Mouse (Mus musculus) kidney, embryonic 14.5 days (tissue): Measurements from ENCODE around the gene Rnf225. TPM values are rescaled to one million over a fixed set of nuclear protein-coding genes. Genes with fewer than 3 reads are reported as not detected.
"Not testable (repeated sequence)": the region's sequence is repeated elsewhere in the genome, so short reads cannot be mapped to it uniquely, and the experiment has no call there.

Experiments used
- ATAC-seq: fragments of 200-750 bp; cut with Nextera tagmentation; 2 replicates; pipeline ENCODE4 v1.8.0; 2017; ENCODE audit warnings: moderate number of reproducible peaks, mild to moderate bottlenecking, moderate TSS enrichment, moderate library complexity; ENCODE audit not compliant: low FRiP score, low TSS enrichment
- H3K27ac ChIP-seq: fragments of 300-500 bp; sonication (generic); 2 replicates; pipeline ENCODE4 v1.5.1; 2014; ENCODE audit warnings: low read depth, mild to moderate bottlenecking, low read length, moderate library complexity, mixed read lengths
- H3K27me3 ChIP-seq: fragments of 300-500 bp; sonication (generic); 2 replicates; pipeline ENCODE4 v1.6.1; 2014; ENCODE audit warnings: mild to moderate bottlenecking, low read length; ENCODE audit not compliant: control insufficient read depth, insufficient read depth
- H3K36me3 ChIP-seq: fragments of 300-500 bp; sonication (generic); 2 replicates; pipeline ENCODE4 v1.6.1; 2014; ENCODE audit warnings: low read length, mixed read lengths; ENCODE audit not compliant: control insufficient read depth, insufficient read depth
- H3K4me1 ChIP-seq: fragments of 300-500 bp; sonication (generic); 2 replicates; pipeline ENCODE4 v1.6.1; 2014; ENCODE audit warnings: low read length, mixed read lengths; ENCODE audit not compliant: control insufficient read depth, insufficient read depth
- H3K4me2 ChIP-seq: fragments of 300-500 bp; sonication (generic); replicated peaks from 2 replicates; pipeline ENCODE4 v1.6.1; 2014; ENCODE audit warnings: low read depth, mild to moderate bottlenecking, low read length
- H3K4me3 ChIP-seq: fragments of 300-500 bp; sonication (generic); 2 replicates; pipeline ENCODE4 v1.5.1; 2014; ENCODE audit warnings: mild to moderate bottlenecking, low read length
- H3K9ac ChIP-seq: fragments of 300-500 bp; sonication (generic); 2 replicates; pipeline ENCODE4 v1.6.1; 2014; ENCODE audit warnings: low read depth, mild to moderate bottlenecking, low read length, moderate library complexity
- H3K9me3 ChIP-seq: fragments of 300-500 bp; sonication (generic); 2 replicates; pipeline ENCODE4 v1.6.1; 2016; ENCODE audit warnings: low read length; ENCODE audit not compliant: control insufficient read depth
- WGBS: fragments of 180-500 bp; shearing (Covaris S2); extraction: QIAGEN DNeasy Blood & Tissue Kit; methylation state at CpG from one replicate; pipeline ENCODE4 v1.1.7; 2014; 5-methylcytosine and 5-hydroxymethylcytosine counted together
- polyA plus RNA-seq: library from polyadenylated mRNA; unstranded; fragments of >200 nt; fragmentation: Nextera tagmentation; extraction: Ambion mirVana; gene quantifications from 2 replicates; pipeline ENCODE4 v1.2.1, GENCODE M21; 2014

The Rnf225 gene
- polyA plus RNA-seq, 1 experiment from 2014 or later = 0.47 TPM

GRCm38 (mm10) chr7:12921705-12922465 is 5.3 kb upstream of the Rnf225 start, which contains the start of gene Rps5:
TSS of gene Rps5 (plus strand) at chr7:12922290.
- ATAC-seq = peak; percentile 98
- H3K27me3 ChIP-seq = no peaks in the 10 kb centered on the region
- peak within 1 kb of the TSS; percentile 90 for H3K9ac ChIP-seq
- peaks cover 14% of the 10 kb centered on the region; the same call in 1 of the 2 replicates for H3K4me1 ChIP-seq
- peak within 1 kb of the TSS; percentile 91 for H3K4me2 ChIP-seq
- WGBS = under 1% methylated on average over 55 of the region's 55 CpGs
- peak within 1 kb of the TSS; percentile 94 for H3K27ac ChIP-seq
- peaks cover 39% of the 10 kb centered on the region for H3K36me3 ChIP-seq
- no peaks in the 10 kb centered on the region for H3K9me3 ChIP-seq
- H3K4me3 ChIP-seq = peak within 1 kb of the TSS; percentile 74

DNA sequence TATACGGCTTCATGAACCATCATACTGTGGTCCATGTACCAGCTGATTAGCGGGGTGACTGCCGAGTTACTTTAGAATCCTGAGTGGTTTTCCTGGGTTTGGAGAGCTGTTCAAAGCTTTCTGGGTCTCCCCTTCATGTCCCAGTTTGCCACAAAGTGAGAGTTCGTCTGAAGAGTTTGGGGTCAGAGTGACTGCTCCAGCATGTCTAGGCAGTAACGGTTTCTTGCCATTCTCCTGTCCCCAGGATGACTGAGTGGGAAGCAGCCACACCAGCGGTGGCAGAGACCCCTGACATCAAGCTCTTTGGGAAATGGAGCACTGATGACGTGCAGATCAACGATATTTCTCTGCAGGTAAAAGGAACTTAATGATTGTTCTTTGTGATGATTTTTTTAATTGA is 4.5 kb upstream of the Rnf225 start:
- Histone ChIP-seq H3K4me2 (peak overlapping the region; percentile 91), H3K9ac (peak overlapping the region; percentile 90), H3K9me3 (no peaks in the 10 kb centered on the region), H3K4me3 (peak overlapping the region; percentile 74), H3K4me1 (peaks cover 14% of the 10 kb centered on the region; the same call in 1 of the 2 replicates), H3K27ac (peak overlapping the region; percentile 56; the same call in 1 of the 2 replicates), H3K27me3 (peaks cover under 1% of the 10 kb centered on the region; the same call in 1 of the 2 replicates), H3K36me3 (peaks cover 43% of the 10 kb centered on the region)
- ATAC-seq = no peak
- 4% methylated on average over 8 of the region's 8 CpGs for whole genome bisulfite sequencing

- no peak overlapping the region for H3K9ac ChIP-seq
- H3K4me3 ChIP-seq = no peak overlapping the region
- WGBS = 83% methylated on average over 7 of the region's 7 CpGs
- ATAC-seq = no peak
- H3K27me3 ChIP-seq = peaks cover 10% of the 10 kb centered on the region
- H3K9me3 ChIP-seq = no peaks in the 10 kb centered on the region
- H3K27ac ChIP-seq = no peak overlapping the region
- H3K4me2 ChIP-seq = no peak overlapping the region
- peaks cover 43% of the 10 kb centered on the region for H3K36me3 ChIP-seq
- peaks cover 14% of the 10 kb centered on the region; the same call in 1 of the 2 replicates for H3K4me1 ChIP-seq
These were observed 900 bp upstream of the Rnf225 start for GRCm38 (mm10) chr7:12926316-12926715.

DNA sequence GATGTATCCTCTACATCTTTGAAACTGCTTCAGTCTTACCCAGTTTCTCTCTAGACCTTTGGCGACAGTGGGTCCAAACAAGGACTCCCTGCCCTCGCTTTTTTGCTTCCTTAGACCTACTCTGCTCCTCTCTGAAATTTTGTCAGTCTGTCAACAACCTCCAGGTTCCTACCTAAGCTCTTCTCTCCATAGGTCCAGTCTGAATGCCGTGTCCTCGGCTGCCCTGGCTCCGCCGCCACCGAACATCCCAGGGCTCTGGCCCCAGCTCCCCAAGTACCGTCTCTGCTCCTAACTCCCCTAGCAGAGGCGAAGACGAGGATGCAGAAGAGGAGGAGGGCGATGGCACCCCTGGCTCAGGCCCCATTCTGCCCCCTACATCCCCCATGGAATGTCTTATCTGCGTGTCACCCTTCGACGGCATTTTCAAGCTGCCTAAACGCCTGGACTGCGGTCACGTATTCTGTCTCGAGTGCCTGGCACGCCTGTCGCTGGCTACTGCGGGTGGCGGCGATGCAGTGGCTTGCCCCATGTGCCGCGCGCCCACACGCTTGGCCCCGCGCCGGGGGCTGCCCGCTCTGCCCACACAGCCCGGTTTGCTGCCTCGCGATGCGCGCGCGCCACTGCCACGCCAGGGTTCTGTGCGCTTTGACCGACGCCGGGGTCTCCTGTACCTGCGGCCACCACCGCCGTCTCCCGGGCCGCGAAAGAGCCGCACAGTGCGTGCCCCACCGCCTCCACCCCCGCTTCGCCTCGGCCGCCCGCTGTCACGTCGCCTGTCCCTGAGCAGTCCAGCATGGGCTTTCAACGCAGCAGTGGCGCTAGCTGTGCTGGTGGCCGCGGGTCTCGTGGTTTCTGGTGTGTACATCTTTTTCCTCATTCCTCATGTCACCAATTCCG is 725 bp downstream of the Rnf225 start:
- peak; percentile 65; the same call in 1 of the 2 replicates for ATAC-seq
- Histone ChIP-seq H3K27ac (no peak overlapping the region), H3K36me3 (peaks cover 43% of the 10 kb centered on the region), H3K9ac (peak overlapping the region; percentile 53), H3K4me2 (peak overlapping the region; percentile 72), H3K27me3 (peaks cover 10% of the 10 kb centered on the region), H3K4me1 (peaks cover 12% of the 10 kb centered on the region; the same call in 1 of the 2 replicates), H3K9me3 (no peaks in the 10 kb centered on the region), H3K4me3 (peak overlapping the region; percentile 34)
- 2% methylated on average over 61 of the region's 65 CpGs for WGBS

DNA sequence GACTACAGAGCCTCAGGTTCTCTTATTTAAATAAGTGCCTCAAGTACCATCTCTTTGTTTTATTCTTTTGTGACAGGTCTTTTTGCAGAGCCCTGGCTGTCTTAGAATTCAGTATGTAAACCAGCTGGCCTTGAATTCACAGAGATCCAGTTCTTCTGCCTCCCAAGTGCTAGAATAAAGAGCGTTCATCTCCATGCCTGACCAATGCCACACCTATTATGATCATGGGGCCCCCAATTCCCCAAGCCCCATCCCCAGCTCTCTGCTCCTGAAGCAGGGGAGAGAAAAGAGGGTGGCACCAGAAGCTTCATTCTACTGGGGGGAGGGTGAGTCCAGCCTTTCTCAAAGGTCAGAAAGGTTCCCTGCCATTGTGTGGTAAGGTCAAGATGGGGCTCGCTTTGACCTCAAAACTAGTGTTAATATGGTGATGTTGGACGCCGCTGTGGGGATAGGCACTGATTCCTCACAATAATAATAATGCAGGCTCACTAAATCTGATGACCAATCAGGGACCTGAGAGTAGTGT is 6.5 kb downstream of the Rnf225 start:
- no peak overlapping the region for H3K4me2 ChIP-seq
- H3K9ac ChIP-seq = no peak overlapping the region
- no peak for ATAC-seq
- H3K4me1 ChIP-seq = no peaks in the 10 kb centered on the region
- no peak overlapping the region for H3K4me3 ChIP-seq
- no peaks in the 10 kb centered on the region for H3K36me3 ChIP-seq
- no peaks in the 10 kb centered on the region for H3K9me3 ChIP-seq
- no peak overlapping the region for H3K27ac ChIP-seq
- 70% methylated on average over 4 of the region's 4 CpGs for WGBS
- H3K27me3 ChIP-seq = peaks cover under 1% of the 10 kb centered on the region; the same call in 1 of the 2 replicates

DNA sequence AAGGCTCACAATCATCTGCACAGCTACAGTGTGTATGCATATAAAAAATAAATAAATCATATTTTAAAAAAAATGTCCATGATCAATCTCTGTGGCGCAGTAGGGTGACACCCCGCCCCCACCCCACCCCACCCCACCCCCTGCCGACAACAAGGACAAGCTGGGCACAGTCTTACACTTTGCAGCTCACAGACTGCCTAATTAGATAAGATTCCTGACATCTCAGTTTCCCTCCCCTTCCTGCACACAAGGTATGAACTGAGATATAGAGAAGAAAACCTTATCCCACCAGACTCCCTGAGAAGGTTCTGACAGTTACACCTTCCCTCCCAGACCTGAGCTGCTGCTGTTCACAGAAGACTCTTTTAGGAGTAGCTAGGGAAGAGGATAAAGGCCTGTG is 7.6 kb downstream of the Rnf225 start:
- WGBS = 81% methylated on average over 3 of the region's 3 CpGs
- Histone ChIP-seq H3K9me3 (no peaks in the 10 kb centered on the region), H3K36me3 (no peaks in the 10 kb centered on the region), H3K4me3 (no peak overlapping the region), H3K4me1 (no peaks in the 10 kb centered on the region), H3K27me3 (no peaks in the 10 kb centered on the region), H3K4me2 (no peak overlapping the region), H3K9ac (no peak overlapping the region), H3K27ac (no peak overlapping the region)
- ATAC-seq = 0 out of 2 replicates have a peak, but pooled peaks have one; percentile 28

DNA sequence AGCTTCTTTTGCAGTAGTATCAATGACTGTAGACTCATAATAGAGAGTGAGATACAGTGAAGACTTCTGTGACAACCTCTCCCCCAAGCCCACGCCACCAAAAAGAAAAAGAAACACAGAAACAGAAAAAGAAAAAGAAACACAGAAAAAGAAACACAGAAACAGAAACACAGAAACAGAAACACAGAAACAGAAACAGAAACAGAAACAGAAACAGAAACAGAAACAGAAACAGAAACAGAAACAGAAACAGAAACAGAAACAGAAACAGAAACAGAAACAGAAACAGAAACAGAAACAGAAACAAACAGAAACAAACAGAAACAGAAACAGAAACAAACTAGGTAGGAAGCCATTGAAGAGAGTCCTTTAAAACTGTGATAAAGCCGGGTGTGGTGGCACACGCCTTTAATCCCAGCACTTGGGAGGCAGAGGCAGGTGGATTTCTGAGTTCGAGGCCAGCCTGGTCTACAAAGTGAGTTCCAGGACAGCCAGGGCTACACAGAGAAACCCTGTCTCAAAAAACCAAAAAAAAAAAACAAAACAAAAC is 10.1 kb downstream of the Rnf225 start:
- not testable (repeated sequence) for H3K4me1 ChIP-seq, H3K9me3 ChIP-seq, H3K27me3 ChIP-seq, ATAC-seq, H3K4me2 ChIP-seq, H3K9ac ChIP-seq, H3K36me3 ChIP-seq, H3K27ac ChIP-seq, H3K4me3 ChIP-seq
- 86% methylated on average over 3 of the region's 4 CpGs for WGBS

GRCm38 (mm10) chr7:12940599-12940998 is 13.4 kb downstream of the Rnf225 start:
- no peak for ATAC-seq
- Histone ChIP-seq H3K36me3 (no peaks in the 10 kb centered on the region), H3K4me2 (no peak overlapping the region), H3K27me3 (no peaks in the 10 kb centered on the region), H3K9ac (no peak overlapping the region), H3K4me1 (no peaks in the 10 kb centered on the region), H3K4me3 (no peak overlapping the region), H3K9me3 (no peaks in the 10 kb centered on the region), H3K27ac (no peak overlapping the region)
- 81% methylated on average over 4 of the region's 4 CpGs for WGBS
